Mouse (Mus musculus): Measurements from ENCODE around the gene Csnk1g2. TPM values are rescaled to one million over a fixed set of nuclear protein-coding genes. Genes with fewer than 3 reads are reported as not detected.
"Not testable (repeated sequence)": the region's sequence is repeated elsewhere in the genome, so short reads cannot be mapped to it uniquely, and the experiment has no call there.

Csnk1g2 gene
- polyA plus RNA-seq, 2 experiments: 110 to 253 TPM

- peaks cover 11% of the 10 kb centered on the region for H3K4me1 ChIP-seq (ENCODE audit: control insufficient read depth, insufficient read depth, low read length)
- ATAC-seq (ENCODE audit: low FRiP score, low read depth) (no peak), DNase-seq (ENCODE audit: low spot score) (no peak)
- peak overlapping the region; percentile 87 for H3K4me2 ChIP-seq (replicated peaks; ENCODE audit: low read depth, low read length, severe bottlenecking)
- no peaks in the 10 kb centered on the region for H3K27me3 ChIP-seq (ENCODE audit: control insufficient read depth, insufficient read depth, low read length)
- peaks cover 26% of the 10 kb centered on the region for H3K36me3 ChIP-seq (ENCODE audit: control insufficient read depth, insufficient read depth, low read length)
- peak overlapping the region; percentile 65 for H3K4me3 ChIP-seq (replicated peaks; ENCODE audit: low read length)
- peak overlapping the region; percentile 67 for H3K27ac ChIP-seq (replicated peaks; ENCODE audit: low read depth, low read length)
- H3K9ac ChIP-seq (ENCODE audit: low read depth, low read length, severe bottlenecking): peak overlapping the region; percentile 59
- 32% methylated on average over 7 of the region's 7 CpGs for WGBS
- no peak for TF ChIP-seq POLR2A (IDR thresholded peaks at IDR 0.05; ENCODE audit: borderline replicate concordance, extremely low read depth, insufficient read depth, insufficient read length)
- H3K9me3 ChIP-seq (ENCODE audit: control insufficient read depth, low read length): no peaks in the 10 kb centered on the region
Observed at GRCm38 (mm10) chr10:80603364-80603763, 19.3 kb upstream of the Csnk1g2 start.

DNA sequence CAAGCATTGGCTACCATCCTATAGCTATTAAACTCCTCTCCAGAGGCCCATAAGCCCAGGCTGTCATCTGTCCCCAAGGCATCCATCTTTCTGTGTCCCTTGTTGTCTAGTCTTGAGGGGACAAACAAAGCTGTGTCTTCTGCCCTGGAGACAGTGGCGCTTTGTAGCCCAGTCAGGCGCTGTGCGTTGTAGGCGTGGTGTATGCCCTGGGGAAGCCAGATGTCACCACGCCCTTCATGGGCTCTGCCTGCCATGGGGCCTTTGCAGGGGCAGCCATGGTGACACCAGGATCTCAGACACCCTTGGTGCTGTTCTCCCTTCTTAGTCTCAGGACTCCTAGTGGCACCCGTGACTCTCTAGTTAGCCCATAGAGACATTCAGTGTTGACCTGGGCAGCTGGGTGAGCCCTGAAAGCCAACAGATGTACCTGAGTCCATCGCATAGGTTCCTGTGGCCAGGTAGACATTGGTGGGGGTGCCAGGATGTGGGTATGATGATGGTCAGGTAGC, 18.6 kb upstream of the Csnk1g2 start:
- WGBS: 95% methylated on average over 6 of the region's 7 CpGs
- H3K4me3 ChIP-seq (replicated peaks; ENCODE audit: low read length): peak overlapping the region; percentile 65; the same call in 1 of the 2 replicates
- no peaks in the 10 kb centered on the region for H3K9me3 ChIP-seq (ENCODE audit: control insufficient read depth, low read length)
- H3K4me1 ChIP-seq (ENCODE audit: control insufficient read depth, insufficient read depth, low read length): peaks cover 11% of the 10 kb centered on the region
- no peaks in the 10 kb centered on the region for H3K27me3 ChIP-seq (ENCODE audit: control insufficient read depth, insufficient read depth, low read length)
- DNase-seq (ENCODE audit: low spot score) (no peak), ATAC-seq (ENCODE audit: low FRiP score, low read depth) (no peak)
- H3K36me3 ChIP-seq (ENCODE audit: control insufficient read depth, insufficient read depth, low read length): peaks cover 32% of the 10 kb centered on the region
- no peak for TF ChIP-seq POLR2A (IDR thresholded peaks at IDR 0.05; ENCODE audit: borderline replicate concordance, extremely low read depth, insufficient read depth, insufficient read length)
- peak overlapping the region; percentile 87 for H3K4me2 ChIP-seq (replicated peaks; ENCODE audit: low read depth, low read length, severe bottlenecking)
- H3K27ac ChIP-seq (replicated peaks; ENCODE audit: low read depth, low read length): no peak overlapping the region
- H3K9ac ChIP-seq (ENCODE audit: low read depth, low read length, severe bottlenecking): peak overlapping the region; percentile 59; the same call in 1 of the 2 replicates

DNA sequence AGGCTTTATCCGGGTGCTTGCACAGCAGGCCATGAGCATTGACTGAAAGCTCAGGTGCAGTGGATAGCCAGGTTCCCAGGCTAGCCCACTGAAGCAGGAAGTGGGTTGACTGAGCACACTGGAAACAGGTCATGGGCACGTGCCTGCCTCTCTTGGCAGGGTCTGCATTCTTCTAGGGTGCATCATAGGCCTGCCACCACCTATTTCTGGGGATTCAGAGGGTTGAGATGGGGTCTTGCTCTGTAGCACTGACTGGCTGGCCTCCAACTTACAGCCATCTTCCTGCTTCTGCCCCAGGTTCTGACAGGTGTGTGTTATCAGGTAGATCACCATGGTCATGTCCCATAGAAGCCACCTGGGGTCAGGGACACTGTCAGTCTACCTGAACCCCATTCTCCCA, 17.6 kb upstream of the Csnk1g2 start:
- Histone ChIP-seq H3K4me3 (replicated peaks; ENCODE audit: low read length) (no peak overlapping the region), H3K4me2 (replicated peaks; ENCODE audit: low read depth, low read length, severe bottlenecking) (no peak overlapping the region), H3K36me3 (ENCODE audit: control insufficient read depth, insufficient read depth, low read length) (peaks cover 41% of the 10 kb centered on the region), H3K9ac (ENCODE audit: low read depth, low read length, severe bottlenecking) (no peak overlapping the region), H3K27ac (replicated peaks; ENCODE audit: low read depth, low read length) (no peak overlapping the region), H3K27me3 (ENCODE audit: control insufficient read depth, insufficient read depth, low read length) (no peaks in the 10 kb centered on the region), H3K4me1 (ENCODE audit: control insufficient read depth, insufficient read depth, low read length) (peaks cover 11% of the 10 kb centered on the region), H3K9me3 (ENCODE audit: control insufficient read depth, low read length) (no peaks in the 10 kb centered on the region)
- 92% methylated on average over 2 of the region's 2 CpGs for WGBS
- no peak for TF ChIP-seq POLR2A (IDR thresholded peaks at IDR 0.05; ENCODE audit: borderline replicate concordance, extremely low read depth, insufficient read depth, insufficient read length)
- DNase-seq (ENCODE audit: low spot score): no peak
- no peak for ATAC-seq (ENCODE audit: low FRiP score, low read depth)

GRCm38 (mm10) chr10:80605721-80606120, 16.9 kb upstream of the Csnk1g2 start, which contains the start of gene Gm49322:
Gm49322 (plus strand) TSS chr10:80606021.
- not testable (repeated sequence) for H3K27me3 ChIP-seq (ENCODE audit: control insufficient read depth, insufficient read depth, low read length); H3K9ac ChIP-seq (ENCODE audit: low read depth, low read length, severe bottlenecking); DNase-seq (ENCODE audit: low spot score); H3K9me3 ChIP-seq (ENCODE audit: control insufficient read depth, low read length); H3K4me2 ChIP-seq (replicated peaks; ENCODE audit: low read depth, low read length, severe bottlenecking); ATAC-seq (ENCODE audit: low FRiP score, low read depth); H3K27ac ChIP-seq (replicated peaks; ENCODE audit: low read depth, low read length); H3K4me3 ChIP-seq (replicated peaks; ENCODE audit: low read length)
- peaks cover 11% of the 10 kb centered on the region for H3K4me1 ChIP-seq (ENCODE audit: control insufficient read depth, insufficient read depth, low read length)
- peaks cover 47% of the 10 kb centered on the region for H3K36me3 ChIP-seq (ENCODE audit: control insufficient read depth, insufficient read depth, low read length)
- WGBS: 73% methylated on average over 4 of the region's 4 CpGs

DNA sequence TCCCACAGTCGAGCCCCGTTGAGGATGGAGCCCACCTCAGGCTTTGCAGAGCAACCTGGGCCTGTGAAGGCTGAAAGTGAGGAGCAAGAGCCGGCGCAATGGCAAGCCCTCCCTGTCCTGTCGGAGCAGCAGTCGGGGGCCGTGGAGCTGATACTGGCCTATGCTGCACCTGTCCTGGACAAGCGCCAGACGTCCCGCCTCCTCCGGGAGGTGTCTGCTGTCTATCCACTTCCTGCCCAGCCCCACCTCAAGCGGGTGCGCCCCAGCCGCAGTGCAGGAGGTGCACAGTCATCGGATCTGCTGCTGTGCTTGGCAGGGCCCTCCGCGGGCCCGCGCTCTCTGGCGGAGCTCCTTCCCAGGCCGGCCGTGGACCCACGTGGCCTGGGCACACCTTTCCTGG, 16.3 kb upstream of the Csnk1g2 start:
- Histone ChIP-seq H3K9me3 (ENCODE audit: control insufficient read depth, low read length) (no peaks in the 10 kb centered on the region), H3K4me2 (replicated peaks; ENCODE audit: low read depth, low read length, severe bottlenecking) (no peak overlapping the region), H3K4me1 (ENCODE audit: control insufficient read depth, insufficient read depth, low read length) (peaks cover 11% of the 10 kb centered on the region), H3K36me3 (ENCODE audit: control insufficient read depth, insufficient read depth, low read length) (peaks cover 52% of the 10 kb centered on the region), H3K27me3 (ENCODE audit: control insufficient read depth, insufficient read depth, low read length) (no peaks in the 10 kb centered on the region), H3K9ac (ENCODE audit: low read depth, low read length, severe bottlenecking) (no peak overlapping the region), H3K27ac (replicated peaks; ENCODE audit: low read depth, low read length) (no peak overlapping the region), H3K4me3 (replicated peaks; ENCODE audit: low read length) (no peak overlapping the region)
- no peak for DNase-seq (ENCODE audit: low spot score)
- no peak for TF ChIP-seq POLR2A (IDR thresholded peaks at IDR 0.05; ENCODE audit: borderline replicate concordance, extremely low read depth, insufficient read depth, insufficient read length)
- no peak for ATAC-seq (ENCODE audit: low FRiP score, low read depth)
- 91% methylated on average over 22 of the region's 23 CpGs for WGBS
